12 mouse cellular contexts compared by ENCODE assay signal in genomic region chr8:53612297-53612696, GRCm38 (mm10). TPM values are rescaled to one million over a fixed set of nuclear protein-coding genes. Genes with fewer than 3 reads are reported as not detected.
DNase-seq lines count a peak whose midpoint lies in the region; ATAC-seq lines count a peak whose summit lies in the region.
"Had no signal": no experiment of that assay in that cellular context is flagged by ENCODE, and none has a peak within 500 bp of the region (broad histone marks: within the 10 kb centered on the region; RNA-seq: fewer than 3 reads in every experiment).

No protein-coding gene starts in this region.

- H3K9ac ChIP-seq in heart, embryonic 11.5 days (ENCODE audit: low read depth, low read length), result no peak overlapping the region
- H3K9ac ChIP-seq: limb, embryonic 12.5 days had no signal

- WGBS in heart, embryonic 10.5 days, result 60% methylated on average over 7 of the region's 7 CpGs
- WGBS in heart, embryonic 11.5 days (ENCODE audit: insufficient replicate concordance), result 59% methylated on average over 7 of the region's 7 CpGs

- no peak for ATAC-seq in heart, embryonic 11.5 days (replicated peaks; ENCODE audit: insufficient number of reproducible peaks, low FRiP score, low TSS enrichment)
- ATAC-seq in granulocyte monocyte progenitor cell, adult 5-6 weeks (replicated peaks; ENCODE audit: poor library complexity, severe bottlenecking), result peak; percentile 37

- no peaks in the 10 kb centered on the region for H3K27me3 ChIP-seq in heart, embryonic 10.5 days (ENCODE audit: insufficient read depth, poor library complexity, severe bottlenecking)
- H3K27me3 ChIP-seq in heart, embryonic 11.5 days (ENCODE audit: control insufficient read depth, insufficient read depth, low read length), result no peaks in the 10 kb centered on the region
- H3K27me3 ChIP-seq: limb, embryonic 12.5 days had no signal

- peak; percentile 73 for DNase-seq in heart, embryonic 10.5 days (ENCODE audit: low spot score)
- peak; percentile 14 for DNase-seq in lung, postnatal 10 days
- no peak for DNase-seq in lung, postnatal 36 days
- DNase-seq in thymus, postnatal 4 days, result peak; percentile 66
- DNase-seq in left cerebral cortex, adult 9 months (ENCODE audit: low spot score in 2 of 2), result no peak
- DNase-seq in urinary bladder, postnatal 14 days (ENCODE audit: low spot score), result no peak
- DNase-seq: heart, adult 11 months; kidney, adult 11 months had no signal

- no peaks in the 10 kb centered on the region for H3K9me3 ChIP-seq in heart, embryonic 10.5 days
- no peaks in the 10 kb centered on the region for H3K9me3 ChIP-seq in heart, embryonic 11.5 days (replicated peaks; ENCODE audit: control insufficient read depth, low read length)
- H3K9me3 ChIP-seq: limb, embryonic 12.5 days had no signal

- no peaks in the 10 kb centered on the region; the same call in 1 of the 2 replicates for H3K4me1 ChIP-seq in heart, embryonic 10.5 days
- H3K4me1 ChIP-seq in heart, embryonic 11.5 days (ENCODE audit: control insufficient read depth, insufficient read depth, low read length), result no peaks in the 10 kb centered on the region
- H3K4me1 ChIP-seq: limb, embryonic 12.5 days had no signal

- H3K4me2 ChIP-seq in heart, embryonic 11.5 days, result no peak overlapping the region
- H3K4me2 ChIP-seq: limb, embryonic 12.5 days had no signal

- no peak overlapping the region for H3K27ac ChIP-seq in heart, embryonic 10.5 days
- no peak overlapping the region for H3K27ac ChIP-seq in heart, embryonic 11.5 days (ENCODE audit: low read depth, low read length)
- H3K27ac ChIP-seq: limb, embryonic 12.5 days; macrophage had no signal

- H3K36me3 ChIP-seq in heart, embryonic 10.5 days, result no peaks in the 10 kb centered on the region
- no peaks in the 10 kb centered on the region for H3K36me3 ChIP-seq in heart, embryonic 11.5 days (ENCODE audit: control insufficient read depth, insufficient read depth, low read length)

- no peak overlapping the region for H3K4me3 ChIP-seq in heart, embryonic 10.5 days
- H3K4me3 ChIP-seq in heart, embryonic 11.5 days (ENCODE audit: low read depth, low read length), result no peak overlapping the region
- H3K4me3 ChIP-seq: limb, embryonic 12.5 days had no signal

RNA-seq across cellular contexts. Expression of gene Neil3, which starts 26.6 kb away (rescaled TPM):
- polyA plus RNA-seq in heart, embryonic 10.5 days (2016; fragmentation: Nextera tagmentation; extraction: Ambion mirVana), result 20.2 and 21.1 TPM in 2 replicates
- polyA plus RNA-seq in heart, embryonic 11.5 days (2014; fragmentation: Nextera tagmentation; extraction: Ambion mirVana), result 17.4 and 19.4 TPM in 2 replicates
- total RNA-seq in granulocyte monocyte progenitor cell, adult 5-6 weeks (2014; fragmentation: Nextera tagmentation), result 29.8 and 42.0 TPM in 2 replicates
- total RNA-seq in granulocyte monocyte progenitor cell, adult 5-6 weeks (2017), result 29.3 and 32.9 TPM in 2 replicates

Comparison
In these comparisons a context has a peak if more than half of its experiments do, and no peak if none do; other contexts are left out.
1. DNase-seq: peak in heart, embryonic 10.5 days (single experiment), lung, postnatal 10 days (single experiment) and thymus, postnatal 4 days (single experiment); none in lung, postnatal 36 days (single experiment), left cerebral cortex, adult 9 months (0 of 2) and urinary bladder, postnatal 14 days (single experiment).